Mouse (Mus musculus) embryonic facial prominence, embryonic 12.5 days (tissue): ENCODE results near the gene Rbmxl2. TPM values are rescaled to one million over a fixed set of nuclear protein-coding genes. Genes with fewer than 3 reads are reported as not detected.
A peak's percentile ranks its signal among the peaks of the same experiment; 100 is the strongest.

Experiments used
- ATAC-seq: fragments of 200-750 bp; cut with Nextera tagmentation; 2 replicates; pipeline ENCODE4 v1.8.0; 2017; ENCODE audit not compliant: insufficient number of reproducible peaks, insufficient read depth, low FRiP score, low TSS enrichment
- H3K27ac ChIP-seq: fragments of 300-500 bp; sonication (generic); 2 replicates; pipeline ENCODE4 v1.5.1; 2016; ENCODE audit warnings: mild to moderate bottlenecking
- H3K27me3 ChIP-seq: fragments of 300-500 bp; sonication (generic); 2 replicates; pipeline ENCODE4 v1.6.1; 2016; ENCODE audit warnings: mild to moderate bottlenecking, moderate library complexity
- H3K36me3 ChIP-seq: fragments of 300-500 bp; sonication (generic); 2 replicates; pipeline ENCODE4 v1.6.1; 2016; ENCODE audit warnings: mild to moderate bottlenecking
- H3K4me1 ChIP-seq: fragments of 300-500 bp; sonication (generic); 2 replicates; pipeline ENCODE4 v1.6.1; 2016
- H3K4me2 ChIP-seq: fragments of 300-500 bp; sonication (generic); replicated peaks from 2 replicates; pipeline ENCODE4 v1.6.1; 2016; ENCODE audit warnings: mild to moderate bottlenecking, moderate library complexity
- H3K4me3 ChIP-seq: fragments of 300-500 bp; sonication (generic); 2 replicates; pipeline ENCODE4 v1.5.1; 2016; ENCODE audit warnings: mild to moderate bottlenecking
- H3K9ac ChIP-seq: fragments of 300-500 bp; sonication (generic); 2 replicates; pipeline ENCODE4 v1.6.1; 2016; ENCODE audit warnings: mild to moderate bottlenecking, moderate library complexity
- H3K9me3 ChIP-seq: fragments of 300-500 bp; sonication (generic); 2 replicates; pipeline ENCODE4 v1.6.1; 2016; ENCODE audit warnings: mild to moderate bottlenecking, moderate library complexity
- WGBS: fragments of 180-500 bp; shearing (Covaris S2); methylation state at CpG from one replicate; pipeline ENCODE4 v1.1.7; 2016; 5-methylcytosine and 5-hydroxymethylcytosine counted together
- polyA plus RNA-seq: library from polyadenylated mRNA; unstranded; fragments of >200 nt; fragmentation: Nextera tagmentation; extraction: Ambion mirVana; gene quantifications from 2 replicates; pipeline ENCODE4 v1.2.1, GENCODE M21; 2016

Rbmxl2 gene
- not detected in 2 replicates for polyA plus RNA-seq

DNA sequence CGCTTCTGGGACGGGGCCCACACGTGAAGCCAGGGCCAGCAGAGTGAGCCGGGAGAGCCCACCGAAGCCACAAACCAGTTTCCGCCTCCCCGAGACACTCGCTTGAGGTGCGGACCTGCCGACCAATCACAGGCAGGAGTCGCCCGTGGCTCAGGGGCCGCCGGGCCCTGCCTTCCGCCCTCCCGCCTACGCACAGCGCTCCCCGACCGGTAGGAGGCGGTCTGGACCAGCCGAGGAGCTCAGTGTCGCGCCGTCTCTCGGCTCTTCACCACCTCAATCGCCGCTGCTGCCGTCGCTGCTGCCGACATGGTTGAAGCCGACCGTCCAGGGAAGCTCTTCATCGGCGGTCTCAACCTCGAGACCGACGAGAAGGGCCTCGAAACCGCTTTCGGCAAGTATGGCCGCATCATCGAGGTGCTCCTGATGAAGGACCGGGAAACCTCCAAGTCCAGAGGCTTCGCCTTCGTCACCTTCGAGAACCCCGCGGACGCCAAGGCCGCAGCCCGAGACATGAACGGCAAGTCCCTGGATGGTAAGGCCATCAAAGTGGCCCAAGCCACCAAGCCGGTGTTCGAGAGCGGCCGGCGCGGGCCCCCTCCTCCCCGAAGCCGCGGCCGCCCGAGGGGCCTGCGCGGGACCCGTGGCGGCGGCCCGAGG, at the start of gene Rbmxl2:
TSS of gene Rbmxl2 (plus strand) at position 242 of the 657 bp plus-strand sequence.
- ATAC-seq = no peak
- peaks cover 39% of the 10 kb centered on the region for H3K27me3 ChIP-seq

DNA sequence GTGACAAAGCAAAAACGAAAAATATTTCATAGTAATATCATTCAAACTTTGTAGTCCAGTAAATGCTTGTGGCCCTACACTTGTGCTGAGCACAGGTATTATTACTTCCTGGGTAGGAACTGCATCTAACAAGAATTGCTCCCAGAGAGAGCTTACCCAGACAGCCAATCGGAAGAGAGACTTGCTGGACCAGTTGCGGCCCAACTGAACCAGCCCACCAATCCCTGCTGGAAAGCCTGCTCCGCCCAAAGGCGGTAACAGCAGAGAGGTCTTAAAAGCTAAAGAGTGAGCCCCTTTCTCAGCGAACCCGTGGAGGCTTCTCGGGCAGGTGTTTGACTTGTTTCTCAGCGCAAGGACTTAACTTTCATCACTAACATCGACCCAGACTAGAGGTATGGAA, 42.6 kb upstream of the Rbmxl2 start, which contains the start of gene Nlrp14:
TSS of gene Nlrp14 (plus strand) at position 301 of the 400 bp plus-strand sequence.
- 80% methylated on average over 10 of the region's 10 CpGs for WGBS
- H3K9me3 ChIP-seq = no peaks in the 10 kb centered on the region
- no peaks in the 10 kb centered on the region for H3K36me3 ChIP-seq
- H3K27ac ChIP-seq = no peak within 1 kb of the TSS
- H3K4me2 ChIP-seq = no peak within 1 kb of the TSS
- H3K4me1 ChIP-seq = no peaks in the 10 kb centered on the region
- no peak for ATAC-seq
- no peak within 1 kb of the TSS for H3K4me3 ChIP-seq
- H3K9ac ChIP-seq = no peak within 1 kb of the TSS
- H3K27me3 ChIP-seq = no peaks in the 10 kb centered on the region

More for the DNA sequence above, at the start of gene Rbmxl2:
- Histone ChIP-seq H3K9me3 (peaks cover 15% of the 10 kb centered on the region), H3K4me3 (peak within 1 kb of the TSS; percentile 13; the same call in 1 of the 2 replicates), H3K9ac (no peak within 1 kb of the TSS), H3K4me1 (no peaks in the 10 kb centered on the region), H3K4me2 (peak within 1 kb of the TSS; percentile 19; the same call in 1 of the 2 replicates), H3K27ac (no peak within 1 kb of the TSS), H3K36me3 (no peaks in the 10 kb centered on the region)
- 38% methylated on average over 70 of the region's 70 CpGs for WGBS

DNA sequence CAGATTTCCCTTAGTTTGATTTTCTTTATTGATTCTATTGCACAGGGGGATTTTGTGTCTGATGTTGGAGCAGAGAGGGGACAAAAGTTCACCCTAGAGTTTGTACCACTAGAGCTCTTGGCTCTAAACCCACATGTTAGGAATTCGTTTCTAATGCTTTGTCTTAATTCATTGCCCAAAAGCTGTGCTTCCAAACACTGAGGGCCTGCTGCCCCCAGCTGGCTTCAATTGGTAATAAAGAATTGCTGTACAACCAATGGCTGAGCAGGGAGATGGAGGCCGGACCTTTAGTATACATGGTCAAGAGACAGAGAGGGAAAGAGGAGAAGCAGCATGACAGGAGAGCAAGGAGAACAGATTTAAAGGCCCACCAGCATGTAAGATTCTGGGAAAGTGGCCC, 28.8 kb upstream of the Rbmxl2 start:
- H3K4me3 ChIP-seq = no peak overlapping the region
- no peaks in the 10 kb centered on the region for H3K36me3 ChIP-seq
- H3K4me2 ChIP-seq = no peak overlapping the region
- no peaks in the 10 kb centered on the region for H3K4me1 ChIP-seq
- no peak overlapping the region for H3K9ac ChIP-seq
- no peaks in the 10 kb centered on the region for H3K27me3 ChIP-seq
- no peaks in the 10 kb centered on the region for H3K9me3 ChIP-seq
- no peak overlapping the region for H3K27ac ChIP-seq
- WGBS = 43% methylated on average over 2 of the region's 2 CpGs
- ATAC-seq = no peak

DNA sequence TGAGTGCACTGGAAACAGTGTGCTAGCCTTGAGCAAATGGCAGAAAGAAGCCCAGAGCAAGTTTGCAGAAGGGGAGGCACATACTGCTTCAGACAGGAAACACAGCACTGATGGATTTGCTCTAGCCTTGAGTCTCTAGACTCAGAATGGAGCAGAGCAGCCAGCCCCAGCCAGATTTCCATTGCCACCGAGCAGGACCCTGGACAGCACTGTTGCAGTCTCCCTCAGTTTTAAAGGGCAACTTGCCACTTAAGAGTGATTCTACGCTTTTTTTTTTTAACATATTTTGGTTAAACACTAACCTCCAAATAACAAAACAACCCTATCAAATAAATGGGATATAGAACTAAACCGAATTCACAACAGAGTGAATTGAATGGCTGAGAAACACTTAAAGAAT, 7.4 kb upstream of the Rbmxl2 start:
- WGBS = 39% methylated on average over 3 of the region's 3 CpGs
- no peak for ATAC-seq
- Histone ChIP-seq H3K9ac (no peak overlapping the region), H3K9me3 (no peaks in the 10 kb centered on the region), H3K36me3 (no peaks in the 10 kb centered on the region), H3K4me2 (no peak overlapping the region), H3K27me3 (no peaks in the 10 kb centered on the region), H3K4me1 (no peaks in the 10 kb centered on the region), H3K4me3 (no peak overlapping the region), H3K27ac (no peak overlapping the region)

DNA sequence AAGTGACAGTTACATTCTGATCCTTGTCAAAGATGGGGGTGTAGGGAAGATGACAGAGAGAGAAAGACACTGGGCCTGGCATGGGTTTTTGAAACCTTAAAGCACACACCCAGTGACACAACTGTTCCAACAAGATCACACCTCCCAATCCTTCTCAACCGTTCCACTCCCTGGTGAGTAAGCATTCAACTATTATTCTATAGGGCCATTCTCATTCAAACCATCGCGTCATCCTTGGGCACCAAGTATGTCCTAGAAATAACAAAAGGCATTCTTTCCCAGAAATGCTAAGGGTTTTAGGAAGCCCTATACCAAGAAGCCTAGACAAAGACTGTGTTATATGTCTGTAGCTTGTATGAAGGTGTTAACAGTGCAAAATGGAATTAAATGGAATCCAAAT, 1.4 kb upstream of the Rbmxl2 start:
- H3K4me2 ChIP-seq = no peak overlapping the region
- H3K36me3 ChIP-seq = no peaks in the 10 kb centered on the region
- H3K27ac ChIP-seq = no peak overlapping the region
- no peak overlapping the region for H3K4me3 ChIP-seq
- H3K4me1 ChIP-seq = no peaks in the 10 kb centered on the region
- ATAC-seq = no peak
- 88% methylated on average over 3 of the region's 3 CpGs for WGBS
- peaks cover 39% of the 10 kb centered on the region for H3K27me3 ChIP-seq
- H3K9me3 ChIP-seq = peaks cover 15% of the 10 kb centered on the region
- no peak overlapping the region for H3K9ac ChIP-seq

DNA sequence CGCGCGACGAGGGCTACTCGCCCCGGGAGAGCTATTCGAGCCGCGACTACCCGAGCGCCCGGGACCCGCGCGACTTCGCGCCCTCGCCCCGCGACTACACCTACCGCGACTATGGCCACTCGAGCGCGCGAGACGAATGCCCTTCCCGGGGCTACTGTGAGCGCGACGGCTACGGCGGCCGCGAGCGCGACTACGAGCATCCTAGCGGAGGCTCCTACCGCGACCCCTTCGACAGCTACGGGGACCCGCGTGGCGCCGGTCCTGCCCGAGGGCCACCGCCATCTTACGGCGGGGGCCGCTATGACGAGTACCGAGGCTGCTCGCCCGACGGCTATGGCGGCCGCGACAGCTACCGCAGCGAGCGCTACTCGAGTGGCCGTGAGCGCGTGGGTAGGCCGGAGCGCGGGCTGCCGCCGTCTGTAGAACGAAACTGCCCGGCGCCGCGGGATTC, 906 bp downstream of the Rbmxl2 start:
- no peaks in the 10 kb centered on the region for H3K36me3 ChIP-seq
- H3K9me3 ChIP-seq = peaks cover 15% of the 10 kb centered on the region
- peak overlapping the region; percentile 13; the same call in 1 of the 2 replicates for H3K4me3 ChIP-seq
- H3K27ac ChIP-seq = no peak overlapping the region
- no peak overlapping the region for H3K9ac ChIP-seq
- 24% methylated on average over 52 of the region's 77 CpGs for WGBS
- peak overlapping the region; percentile 19; the same call in 1 of the 2 replicates for H3K4me2 ChIP-seq
- peaks cover 39% of the 10 kb centered on the region for H3K27me3 ChIP-seq
- no peak for ATAC-seq
- no peaks in the 10 kb centered on the region for H3K4me1 ChIP-seq

DNA sequence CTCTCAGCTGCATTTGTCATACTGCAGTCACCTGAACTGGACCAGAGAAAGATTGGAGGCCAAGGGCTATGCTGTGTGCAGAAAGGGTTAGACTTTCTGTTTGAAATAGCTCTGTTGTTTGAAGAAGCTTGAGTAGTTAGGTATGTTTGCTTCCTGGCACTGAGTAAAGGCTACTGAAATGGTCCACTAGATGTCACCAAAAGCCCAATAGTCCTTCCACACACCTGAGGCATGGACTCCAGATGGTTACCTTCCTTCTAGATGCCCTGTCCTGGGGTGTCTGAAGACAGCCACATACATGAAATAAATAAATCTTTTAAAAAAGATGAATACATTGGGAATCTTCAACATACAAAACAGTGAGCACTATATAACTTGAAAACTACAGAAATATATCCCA, 6.5 kb downstream of the Rbmxl2 start:
- ATAC-seq = no peak

DNA sequence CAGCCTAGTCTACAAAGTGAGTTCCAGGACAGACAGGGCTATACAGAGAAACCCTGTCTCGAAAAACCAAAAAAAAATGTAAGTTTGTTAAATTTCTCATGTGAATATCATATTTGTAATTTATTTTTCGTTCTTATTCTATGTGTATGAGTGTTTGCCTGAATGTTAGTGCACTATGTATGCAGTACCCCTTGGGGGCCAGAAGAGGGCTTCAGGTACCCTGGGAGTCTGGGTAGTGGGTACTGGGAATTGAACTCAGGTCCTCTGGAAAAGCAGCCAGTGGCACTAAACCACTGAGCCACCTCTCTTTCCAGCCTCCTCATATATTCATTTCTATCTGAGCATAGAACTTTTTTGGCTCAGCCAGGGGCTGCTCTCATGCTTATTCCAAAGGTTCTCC, 7.6 kb downstream of the Rbmxl2 start:
- no peak for ATAC-seq
- Histone ChIP-seq H3K4me2 (no peak overlapping the region), H3K36me3 (no peaks in the 10 kb centered on the region), H3K9me3 (no peaks in the 10 kb centered on the region), H3K27ac (no peak overlapping the region), H3K4me1 (no peaks in the 10 kb centered on the region), H3K27me3 (no peaks in the 10 kb centered on the region), H3K9ac (no peak overlapping the region), H3K4me3 (no peak overlapping the region)
- WGBS = 73% methylated on average over 2 of the region's 2 CpGs

More for the DNA sequence above, 6.5 kb downstream of the Rbmxl2 start:
- Histone ChIP-seq H3K36me3 (no peaks in the 10 kb centered on the region), H3K4me3 (no peak overlapping the region), H3K4me1 (no peaks in the 10 kb centered on the region), H3K9me3 (no peaks in the 10 kb centered on the region), H3K27ac (no peak overlapping the region), H3K9ac (no peak overlapping the region), H3K4me2 (no peak overlapping the region), H3K27me3 (peaks cover 8% of the 10 kb centered on the region)

DNA sequence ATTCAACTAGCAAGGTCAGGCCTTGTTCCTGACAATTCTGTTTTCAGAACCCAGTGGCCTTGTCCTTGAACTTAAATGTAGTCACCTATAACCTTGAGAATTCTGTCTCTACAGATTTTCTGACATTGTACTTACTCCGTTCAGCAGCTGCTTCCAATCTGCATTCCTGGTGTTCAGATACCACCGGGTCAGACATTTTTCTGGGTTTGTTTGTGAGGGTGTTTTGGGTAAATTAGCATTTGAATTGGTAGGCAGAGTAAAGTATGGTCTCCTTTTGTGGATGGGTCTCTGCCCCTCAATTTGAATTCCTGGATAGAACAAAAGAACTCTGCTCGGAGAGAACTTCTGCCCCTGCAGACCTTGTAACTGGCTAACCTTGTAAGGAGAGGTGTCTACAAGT, 27.6 kb downstream of the Rbmxl2 start:
- no peaks in the 10 kb centered on the region for H3K9me3 ChIP-seq
- no peak overlapping the region for H3K27ac ChIP-seq
- no peak overlapping the region for H3K4me3 ChIP-seq
- no peak overlapping the region for H3K9ac ChIP-seq
- 30% methylated on average over 3 of the region's 3 CpGs for WGBS
- H3K27me3 ChIP-seq = no peaks in the 10 kb centered on the region
- ATAC-seq = no peak
- no peaks in the 10 kb centered on the region for H3K4me1 ChIP-seq
- no peaks in the 10 kb centered on the region for H3K36me3 ChIP-seq
- H3K4me2 ChIP-seq = no peak overlapping the region

DNA sequence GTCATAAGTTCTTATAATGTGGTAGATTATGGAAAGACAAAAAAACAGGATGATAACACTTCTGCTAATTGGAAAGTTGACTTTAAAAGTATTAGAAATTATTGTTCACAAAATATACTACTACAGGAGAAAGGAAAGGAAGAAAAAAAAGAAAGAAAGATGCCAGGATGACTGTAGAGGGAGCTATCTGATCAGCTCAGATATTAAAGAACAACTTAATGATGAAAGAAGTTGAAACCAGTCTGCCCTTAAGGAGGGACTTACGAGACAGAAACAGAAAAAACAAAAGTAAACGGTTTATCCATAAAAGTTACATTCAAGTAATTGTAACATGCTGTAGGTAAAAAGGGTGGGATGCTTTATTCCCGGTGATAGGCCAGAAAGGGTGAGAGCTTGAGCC, 28.3 kb downstream of the Rbmxl2 start:
- H3K9ac ChIP-seq = no peak overlapping the region
- no peaks in the 10 kb centered on the region for H3K4me1 ChIP-seq
- no peak for ATAC-seq
- WGBS = 70% methylated on average over 3 of the region's 3 CpGs
- no peak overlapping the region for H3K27ac ChIP-seq
- no peaks in the 10 kb centered on the region for H3K27me3 ChIP-seq
- no peak overlapping the region for H3K4me2 ChIP-seq
- H3K36me3 ChIP-seq = no peaks in the 10 kb centered on the region
- no peak overlapping the region for H3K4me3 ChIP-seq
- H3K9me3 ChIP-seq = no peaks in the 10 kb centered on the region

DNA sequence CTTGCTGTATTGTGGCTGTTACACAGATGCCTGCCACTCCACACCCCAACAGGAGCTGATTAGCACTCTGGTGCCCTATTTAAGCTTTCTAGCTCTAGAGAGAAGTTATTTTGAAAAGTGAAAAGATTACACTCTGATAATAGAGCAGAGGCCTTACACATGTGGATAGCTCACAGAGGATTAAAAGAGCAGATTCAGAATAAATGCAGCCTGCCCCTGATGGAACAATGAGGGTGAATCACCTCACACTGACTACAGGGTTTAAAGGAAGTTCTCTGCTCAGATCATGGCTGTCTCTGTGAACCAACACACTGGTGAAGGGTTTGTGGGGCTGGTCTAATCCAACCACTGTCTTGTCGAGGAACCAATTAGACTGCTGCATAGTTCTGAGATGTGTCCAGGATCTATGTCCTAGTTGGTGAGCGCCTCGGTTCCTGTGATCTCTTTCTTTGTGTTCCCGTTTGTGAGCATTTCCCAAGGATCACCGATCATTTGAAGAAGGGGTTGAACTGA, 32.2 kb downstream of the Rbmxl2 start:
- H3K36me3 ChIP-seq = no peaks in the 10 kb centered on the region
- H3K27ac ChIP-seq = no peak overlapping the region
- no peak for ATAC-seq
- H3K4me1 ChIP-seq = no peaks in the 10 kb centered on the region
- 87% methylated on average over 5 of the region's 5 CpGs for WGBS
- no peaks in the 10 kb centered on the region for H3K9me3 ChIP-seq
- no peak overlapping the region for H3K4me2 ChIP-seq
- no peaks in the 10 kb centered on the region for H3K27me3 ChIP-seq
- no peak overlapping the region for H3K4me3 ChIP-seq
- H3K9ac ChIP-seq = no peak overlapping the region

DNA sequence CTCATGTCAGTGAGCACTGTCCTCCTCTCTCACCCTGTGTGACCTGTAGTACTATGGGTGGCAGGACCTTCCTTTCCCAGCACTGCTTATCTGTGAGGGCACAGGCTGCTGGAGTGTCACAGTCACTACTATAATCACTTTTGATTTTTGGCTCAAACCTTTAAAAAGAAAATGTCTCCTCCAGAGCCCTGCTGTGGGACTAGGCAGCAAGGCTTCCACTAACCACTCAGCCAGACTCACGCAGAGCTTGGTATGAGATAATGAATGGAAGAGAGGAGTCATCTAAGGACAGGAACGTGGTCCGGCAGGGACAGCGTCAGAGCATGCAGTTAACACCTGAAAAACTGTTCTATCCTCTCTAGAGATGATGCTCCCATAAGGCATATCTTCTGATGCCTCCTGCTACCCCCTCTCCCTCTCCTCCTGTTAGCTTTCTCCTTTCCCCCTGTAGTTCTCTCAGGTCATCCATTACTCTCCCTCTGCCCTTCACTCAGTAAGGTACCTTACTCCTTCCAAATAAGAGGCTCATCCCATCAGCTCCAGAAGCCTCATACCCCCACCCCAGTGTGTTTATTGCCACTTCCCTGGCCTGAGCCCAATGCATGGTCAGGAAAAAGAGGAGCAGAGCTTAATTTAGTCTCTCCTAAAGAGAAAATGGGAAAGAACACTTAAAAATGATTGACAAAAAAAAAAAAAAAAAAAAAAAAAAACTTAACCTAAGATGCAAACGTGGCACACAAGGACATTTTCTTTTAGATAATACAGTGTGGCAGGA, 41.2 kb downstream of the Rbmxl2 start:
- no peak for ATAC-seq
- no peaks in the 10 kb centered on the region for H3K9me3 ChIP-seq
- no peak overlapping the region for H3K27ac ChIP-seq
- H3K27me3 ChIP-seq = no peaks in the 10 kb centered on the region
- 75% methylated on average over 5 of the region's 5 CpGs for WGBS
- no peaks in the 10 kb centered on the region for H3K4me1 ChIP-seq
- H3K4me3 ChIP-seq = no peak overlapping the region
- no peak overlapping the region for H3K4me2 ChIP-seq
- H3K9ac ChIP-seq = no peak overlapping the region
- H3K36me3 ChIP-seq = no peaks in the 10 kb centered on the region
